Mouse (Mus musculus): ENCODE data around the gene Ecm1. TPM values are rescaled to one million over a fixed set of nuclear protein-coding genes. Genes with fewer than 3 reads are reported as not detected.

Gene Ecm1
- polyA plus RNA-seq (2012; rRNA removed): 9.3 and 9.8 TPM in 2 replicates
- 10.2 and 12.9 TPM in 2 replicates for polyA plus RNA-seq (2014; fragmentation: Nextera tagmentation; extraction: Ambion mirVana)

DNA sequence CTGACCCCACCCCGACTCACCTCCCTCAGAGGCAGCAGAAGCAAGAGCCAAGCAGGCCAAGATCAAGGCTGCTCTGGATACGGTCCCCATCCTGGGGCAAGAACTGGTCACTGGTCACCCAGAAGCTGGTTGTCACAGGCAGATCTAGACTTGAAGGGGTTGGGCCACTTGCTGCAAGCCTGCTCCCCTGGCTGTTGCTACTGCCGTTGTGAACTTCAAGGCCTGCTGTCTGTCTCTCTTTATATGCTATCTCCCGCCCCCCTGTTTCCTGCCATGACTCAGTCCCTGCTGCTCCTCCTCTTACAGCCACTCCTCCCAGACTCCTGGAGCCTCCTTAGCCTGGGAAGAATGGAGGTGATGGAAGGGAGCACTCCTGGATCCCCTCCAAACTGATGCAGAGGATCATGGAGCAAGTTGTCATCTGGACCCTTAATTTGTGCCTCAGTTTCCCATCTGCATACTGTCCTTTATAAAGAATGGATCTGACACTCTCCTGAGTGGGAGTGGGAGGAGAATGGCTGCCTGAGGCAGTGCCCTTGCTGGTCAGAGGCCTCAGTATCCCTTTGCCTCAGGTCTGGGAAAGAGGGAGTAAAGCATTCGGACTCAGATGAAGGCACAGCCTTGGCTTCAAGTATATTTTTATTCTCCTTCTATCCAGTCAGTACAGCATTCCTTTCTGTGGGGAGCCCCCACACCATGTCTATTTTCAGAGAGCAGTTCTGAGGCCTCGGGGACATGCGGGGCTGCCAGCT lies at the start of gene Ecm1:
Gene Ecm1 (minus strand): TSS at position 217 of the 752 bp plus-strand sequence.
- DNase-seq (ENCODE audit: low read depth in 3 of 3, low spot score in 3 of 3) (no peak), ATAC-seq (ENCODE audit: insufficient read depth) (no peak)
- Histone ChIP-seq H3K4me1 (replicated peaks; ENCODE audit: control insufficient read depth in 2 of 2, insufficient read depth in 2 of 2, low read length in 1 of 2) (peaks cover 3 to 23% of the 10 kb centered on the region in 2 experiments), H3K4me3 (ENCODE audit: insufficient read depth in 1 of 2, low read depth in 2 of 2, low read length in 2 of 2) (no peak within 1 kb of the TSS), H3K4me2 (ENCODE audit: low read depth) (peak within 1 kb of the TSS; percentile 29; the same call in 1 of the 2 replicates), H3K36me3 (replicated peaks; ENCODE audit: control insufficient read depth, insufficient read depth, low read depth) (peaks cover 9% of the 10 kb centered on the region), H3K9me3 (ENCODE audit: control insufficient read depth, low read length) (no peaks in the 10 kb centered on the region), H3K9ac (replicated peaks) (no peak within 1 kb of the TSS), H3K27me3 (ENCODE audit: control insufficient read depth, insufficient read depth, low read length) (no peaks in the 10 kb centered on the region), H3K27ac (no peak within 1 kb of the TSS)
- TF ChIP-seq CTCF (IDR thresholded peaks at IDR 0.05; ENCODE audit: low read depth): no peak
- TF ChIP-seq EP300 (IDR thresholded peaks at IDR 0.05; ENCODE audit: low read depth): no peak
- 39% methylated on average over 7 of the region's 7 CpGs for WGBS (ENCODE audit: insufficient replicate concordance)

DNA sequence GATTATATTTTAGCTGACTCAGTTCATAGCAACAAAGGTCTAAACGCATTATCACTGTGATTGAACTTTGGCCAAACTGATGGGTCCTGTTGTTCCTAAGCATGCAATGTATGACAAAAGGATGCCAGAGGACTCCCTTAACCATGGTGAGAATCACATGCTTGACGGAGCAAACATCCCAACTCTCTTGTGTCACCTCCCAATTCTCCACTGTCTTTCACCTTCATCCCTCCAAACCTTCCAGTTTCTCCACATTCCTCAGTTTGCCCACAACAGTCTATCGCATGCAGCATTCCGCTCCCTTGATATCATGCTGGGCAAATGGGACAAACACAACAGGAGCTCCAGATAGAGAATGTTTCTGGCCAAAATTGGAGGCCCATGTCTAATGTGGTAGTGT lies 46.1 kb upstream of the Ecm1 start:
- no peak for ATAC-seq (ENCODE audit: insufficient read depth)

DNA sequence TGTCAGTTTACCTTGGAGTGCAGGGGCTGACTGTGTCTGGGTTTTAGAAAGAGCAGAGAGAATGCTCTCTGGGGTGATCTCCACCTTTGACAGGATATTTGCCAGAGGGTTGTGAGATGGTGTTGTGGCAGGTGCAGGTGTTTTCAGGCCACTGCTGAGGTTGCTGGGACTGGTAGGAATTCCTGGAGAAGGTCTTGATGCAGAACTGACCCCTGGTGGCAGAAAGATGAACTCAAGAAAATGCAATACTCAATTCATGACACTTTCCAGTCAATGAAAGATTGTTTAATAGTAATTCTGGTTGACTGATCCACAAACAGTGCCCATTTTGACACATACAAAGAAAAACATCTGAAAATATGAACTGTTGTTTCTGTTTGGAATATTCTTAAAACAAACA lies 32.6 kb upstream of the Ecm1 start:
- Histone ChIP-seq H3K9ac (replicated peaks) (no peak overlapping the region), H3K4me1 (replicated peaks; ENCODE audit: control insufficient read depth in 2 of 2, insufficient read depth in 2 of 2, low read length in 1 of 2) (no peaks in the 10 kb centered on the region; a peak in 1 of 4 replicates), H3K27ac (no peak overlapping the region), H3K9me3 (ENCODE audit: control insufficient read depth, low read length) (no peaks in the 10 kb centered on the region), H3K36me3 (replicated peaks; ENCODE audit: control insufficient read depth, insufficient read depth, low read depth) (peaks cover 31% of the 10 kb centered on the region), H3K4me3 (ENCODE audit: insufficient read depth in 1 of 2, low read depth in 2 of 2, low read length in 2 of 2) (no peak overlapping the region), H3K4me2 (ENCODE audit: low read depth) (no peak overlapping the region), H3K27me3 (ENCODE audit: control insufficient read depth, insufficient read depth, low read length) (no peaks in the 10 kb centered on the region)
- TF ChIP-seq EP300 (IDR thresholded peaks at IDR 0.05; ENCODE audit: low read depth) (no peak), CTCF (IDR thresholded peaks at IDR 0.05; ENCODE audit: low read depth) (peak; percentile 62)
- no peak for DNase-seq (ENCODE audit: low read depth in 3 of 3, low spot score in 3 of 3)
- no peak for ATAC-seq (ENCODE audit: insufficient read depth)

More for the DNA sequence above, 46.1 kb upstream of the Ecm1 start:
- TF ChIP-seq EP300 (IDR thresholded peaks at IDR 0.05; ENCODE audit: low read depth): no peak
- TF ChIP-seq CTCF (IDR thresholded peaks at IDR 0.05; ENCODE audit: low read depth): no peak
- Histone ChIP-seq H3K4me3 (ENCODE audit: insufficient read depth in 1 of 2, low read depth in 2 of 2, low read length in 2 of 2) (no peak overlapping the region), H3K4me1 (replicated peaks; ENCODE audit: control insufficient read depth in 2 of 2, insufficient read depth in 2 of 2, low read length in 1 of 2) (no peaks in the 10 kb centered on the region), H3K4me2 (ENCODE audit: low read depth) (no peak overlapping the region), H3K36me3 (replicated peaks; ENCODE audit: control insufficient read depth, insufficient read depth, low read depth) (peaks cover 25% of the 10 kb centered on the region), H3K9ac (replicated peaks) (no peak overlapping the region), H3K27me3 (ENCODE audit: control insufficient read depth, insufficient read depth, low read length) (no peaks in the 10 kb centered on the region), H3K27ac (no peak overlapping the region), H3K9me3 (ENCODE audit: control insufficient read depth, low read length) (no peaks in the 10 kb centered on the region)
- DNase-seq (ENCODE audit: low read depth in 3 of 3, low spot score in 3 of 3): no peak
- WGBS (ENCODE audit: insufficient replicate concordance): 87% methylated on average over 4 of the region's 4 CpGs

DNA sequence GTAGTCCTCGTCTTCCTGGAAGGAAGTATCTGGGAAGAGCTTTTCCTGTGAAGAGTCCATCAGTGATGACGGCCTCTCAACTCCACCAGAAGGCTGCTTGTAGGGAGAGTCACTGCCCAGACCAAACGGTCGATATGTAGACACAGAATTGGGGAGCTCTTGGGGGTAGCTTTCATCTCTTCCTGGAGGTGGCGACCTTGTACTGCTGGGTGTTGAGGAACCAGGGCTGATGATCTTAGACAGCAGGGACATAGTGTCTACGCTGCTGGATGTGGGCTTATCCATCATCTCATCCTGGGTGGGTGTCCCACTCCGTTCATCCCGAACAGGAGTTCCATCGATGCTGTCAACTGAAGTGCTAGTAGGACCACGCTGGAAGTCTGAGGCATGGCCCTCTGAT lies 26.2 kb upstream of the Ecm1 start:
- TF ChIP-seq EP300 (IDR thresholded peaks at IDR 0.05; ENCODE audit: low read depth): no peak
- peak; percentile 52 for TF ChIP-seq CTCF (IDR thresholded peaks at IDR 0.05; ENCODE audit: low read depth)
- Histone ChIP-seq H3K9me3 (ENCODE audit: control insufficient read depth, low read length) (no peaks in the 10 kb centered on the region), H3K36me3 (replicated peaks; ENCODE audit: control insufficient read depth, insufficient read depth, low read depth) (peaks cover 27% of the 10 kb centered on the region), H3K4me3 (ENCODE audit: insufficient read depth in 1 of 2, low read depth in 2 of 2, low read length in 2 of 2) (no peak overlapping the region), H3K27ac (no peak overlapping the region), H3K4me2 (ENCODE audit: low read depth) (no peak overlapping the region), H3K27me3 (ENCODE audit: control insufficient read depth, insufficient read depth, low read length) (no peaks in the 10 kb centered on the region), H3K9ac (replicated peaks) (no peak overlapping the region), H3K4me1 (replicated peaks; ENCODE audit: control insufficient read depth in 2 of 2, insufficient read depth in 2 of 2, low read length in 1 of 2) (no peaks in the 10 kb centered on the region)
- WGBS (ENCODE audit: insufficient replicate concordance): 80% methylated on average over 10 of the region's 10 CpGs
- no peak for ATAC-seq (ENCODE audit: insufficient read depth)
- DNase-seq (ENCODE audit: low read depth in 3 of 3, low spot score in 3 of 3): no peak

DNA sequence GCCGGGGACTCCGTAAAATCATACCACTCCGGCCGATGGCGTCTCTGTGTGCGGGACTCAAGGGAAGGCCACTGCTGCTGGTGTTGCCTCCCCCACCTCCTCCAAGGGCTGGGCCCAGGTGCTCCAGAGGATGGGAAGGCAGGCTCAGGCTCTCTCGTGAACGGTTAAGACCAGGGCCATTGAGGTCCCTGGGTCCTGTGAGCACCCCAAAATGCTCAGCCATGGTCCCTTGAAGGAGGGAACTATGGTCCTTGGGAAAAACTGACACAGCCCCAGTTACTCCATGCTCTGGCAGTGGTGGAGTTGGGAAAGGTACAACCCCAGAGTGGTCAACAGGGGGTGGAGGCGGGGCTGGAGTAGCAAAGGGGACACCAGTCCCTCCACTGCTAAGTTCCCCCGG lies 24.4 kb upstream of the Ecm1 start:
- WGBS (ENCODE audit: insufficient replicate concordance): 89% methylated on average over 10 of the region's 10 CpGs
- H3K4me3 ChIP-seq (ENCODE audit: insufficient read depth in 1 of 2, low read depth in 2 of 2, low read length in 2 of 2): no peak overlapping the region
- H3K9ac ChIP-seq (replicated peaks): no peak overlapping the region
- H3K36me3 ChIP-seq (replicated peaks; ENCODE audit: control insufficient read depth, insufficient read depth, low read depth): peaks cover 22% of the 10 kb centered on the region
- ATAC-seq (ENCODE audit: insufficient read depth) (no peak), DNase-seq (ENCODE audit: low read depth in 3 of 3, low spot score in 3 of 3) (no peak)
- H3K9me3 ChIP-seq (ENCODE audit: control insufficient read depth, low read length): no peaks in the 10 kb centered on the region
- no peak overlapping the region for H3K4me2 ChIP-seq (ENCODE audit: low read depth)
- H3K4me1 ChIP-seq (replicated peaks; ENCODE audit: control insufficient read depth in 2 of 2, insufficient read depth in 2 of 2, low read length in 1 of 2): no peaks in the 10 kb centered on the region
- TF ChIP-seq CTCF (IDR thresholded peaks at IDR 0.05; ENCODE audit: low read depth) (no peak), EP300 (IDR thresholded peaks at IDR 0.05; ENCODE audit: low read depth) (no peak)
- H3K27me3 ChIP-seq (ENCODE audit: control insufficient read depth, insufficient read depth, low read length): no peaks in the 10 kb centered on the region
- no peak overlapping the region for H3K27ac ChIP-seq
